Mouse (Mus musculus) cerebellum, adult 2 months (tissue): ENCODE measurements around the gene Ndrg4. TPM values are rescaled to one million over a fixed set of nuclear protein-coding genes. Genes with fewer than 3 reads are reported as not detected.

ENCODE experiments used
- DNase-seq, 2 experiments: peaks; one replicate each; pipeline ENCODE4 v3.0.0; 2021
- H3K27ac ChIP-seq: fragments of 200-500 bp; 2 replicates; pipeline ENCODE4 v1.5.1; 2012; ENCODE audit warnings: low read length, control low read depth, inconsistent platforms; ENCODE audit not compliant: insufficient read depth
- H3K27me3 ChIP-seq: fragments of 200-500 bp; 2 replicates; pipeline ENCODE4 v1.6.1; 2012; ENCODE audit warnings: inconsistent platforms, mild to moderate bottlenecking, low read length, moderate library complexity; ENCODE audit not compliant: control insufficient read depth, insufficient read depth
- H3K4me1 ChIP-seq: fragments of 200-500 bp; 2 replicates; pipeline ENCODE4 v1.6.1; 2011; ENCODE audit warnings: low read length; ENCODE audit not compliant: control insufficient read depth, insufficient read depth
- H3K4me3 ChIP-seq: fragments of 200-500 bp; replicated peaks from 2 replicates; pipeline ENCODE3; 2011; ENCODE audit warnings: mild to moderate bottlenecking, low read depth, low read length, control low read depth; ENCODE audit not compliant: insufficient read depth
- CTCF ChIP-seq: fragments of 200-500 bp; IDR thresholded peaks from 2 replicates; pipeline ENCODE4 v1.5.1; 2011; ENCODE audit warnings: low read depth, mild to moderate bottlenecking, control low read depth, low read length, moderate library complexity, borderline replicate concordance; ENCODE audit not compliant: insufficient read depth
- POLR2A ChIP-seq: fragments of 200-500 bp; IDR thresholded peaks from 2 replicates; pipeline ENCODE4 v1.6.1; 2011; ENCODE audit warnings: low read length, control low read depth, borderline replicate concordance; ENCODE audit not compliant: insufficient read depth
- WGBS: fragments of 180-500 bp; shearing (Covaris S2); methylation state at CpG from one replicate; pipeline ENCODE4 v1.1.7; 2018; 5-methylcytosine and 5-hydroxymethylcytosine counted together
- polyA plus RNA-seq: library from polyadenylated mRNA; depleted of rRNA; stranded (reverse); fragments of >200 nt; gene quantifications from 2 replicates; pipeline ENCODE4 v1.2.3, GENCODE M21; 2012; rRNA removed

The Ndrg4 gene
- polyA plus RNA-seq, 1 experiment = 1,940 TPM

- no peaks in the 10 kb centered on the region for H3K27me3 ChIP-seq
- WGBS = 62% methylated on average over 7 of the region's 7 CpGs
- H3K4me3 ChIP-seq = no peak overlapping the region
- no peak overlapping the region for H3K27ac ChIP-seq
- no peak for TF ChIP-seq CTCF
- TF ChIP-seq POLR2A = no peak
- no peak for DNase-seq
- H3K4me1 ChIP-seq = no peaks in the 10 kb centered on the region
These were observed 61.8 kb downstream of the Ndrg4 start for GRCm38 (mm10) chr8:95738596-95738995.

DNA sequence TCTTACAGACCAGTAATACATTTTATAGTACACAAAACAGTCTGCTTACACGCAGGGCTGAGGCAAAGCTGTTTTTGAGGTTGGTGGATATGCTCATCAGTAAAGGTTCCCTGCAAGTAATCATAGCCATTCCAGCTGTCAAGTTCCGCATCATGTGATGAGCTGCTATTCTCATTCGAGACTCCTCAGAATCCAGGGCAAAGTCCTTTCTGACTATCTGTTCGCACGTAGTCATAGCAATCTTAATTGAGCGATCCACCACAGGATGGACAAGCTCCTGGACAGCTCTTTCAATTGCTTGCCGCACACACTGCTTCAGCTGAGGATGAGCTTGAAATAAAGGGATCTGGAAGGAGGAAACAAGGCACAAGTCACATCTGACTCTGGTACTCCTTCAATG, 65.0 kb downstream of the Ndrg4 start:
- DNase-seq = no peak
- no peak overlapping the region for H3K4me3 ChIP-seq
- no peaks in the 10 kb centered on the region for H3K4me1 ChIP-seq
- WGBS = 84% methylated on average over 7 of the region's 7 CpGs
- no peak for TF ChIP-seq POLR2A
- no peak for TF ChIP-seq CTCF
- no peak overlapping the region for H3K27ac ChIP-seq
- no peaks in the 10 kb centered on the region for H3K27me3 ChIP-seq

- DNase-seq = no peak
- TF ChIP-seq CTCF (no peak), POLR2A (no peak)
- no peak overlapping the region for H3K4me3 ChIP-seq
- no peak overlapping the region for H3K27ac ChIP-seq
- 95% methylated on average over 4 of the region's 4 CpGs for WGBS
- H3K27me3 ChIP-seq = no peaks in the 10 kb centered on the region
- no peaks in the 10 kb centered on the region for H3K4me1 ChIP-seq
These were observed 71.2 kb downstream of the Ndrg4 start for GRCm38 (mm10) chr8:95748028-95748427.

DNA sequence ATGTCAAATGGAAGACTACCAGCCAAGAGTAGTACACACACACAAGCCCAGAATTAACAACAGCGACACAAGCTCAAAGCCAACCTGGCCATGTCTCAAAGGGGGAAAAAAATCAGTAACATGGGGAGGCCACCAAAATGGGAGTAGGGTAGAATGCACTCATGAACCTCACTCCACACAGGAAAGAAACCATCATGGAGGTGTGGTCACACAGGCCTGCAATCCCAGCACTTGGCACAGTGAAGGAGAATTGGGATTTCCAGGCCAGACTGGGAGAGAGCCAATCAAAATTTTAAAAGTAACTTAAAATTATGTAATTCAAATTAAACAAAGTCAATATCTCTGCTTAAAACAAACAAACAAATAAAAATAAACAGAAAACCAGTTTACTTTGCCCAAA, 75.1 kb downstream of the Ndrg4 start:
- H3K27ac ChIP-seq = no peak overlapping the region
- TF ChIP-seq CTCF (no peak), POLR2A (no peak)
- no peak overlapping the region for H3K4me3 ChIP-seq
- no peak for DNase-seq
- WGBS = 94% methylated on average over 1 of the region's 1 CpGs
- no peaks in the 10 kb centered on the region for H3K27me3 ChIP-seq
- H3K4me1 ChIP-seq = no peaks in the 10 kb centered on the region

DNA sequence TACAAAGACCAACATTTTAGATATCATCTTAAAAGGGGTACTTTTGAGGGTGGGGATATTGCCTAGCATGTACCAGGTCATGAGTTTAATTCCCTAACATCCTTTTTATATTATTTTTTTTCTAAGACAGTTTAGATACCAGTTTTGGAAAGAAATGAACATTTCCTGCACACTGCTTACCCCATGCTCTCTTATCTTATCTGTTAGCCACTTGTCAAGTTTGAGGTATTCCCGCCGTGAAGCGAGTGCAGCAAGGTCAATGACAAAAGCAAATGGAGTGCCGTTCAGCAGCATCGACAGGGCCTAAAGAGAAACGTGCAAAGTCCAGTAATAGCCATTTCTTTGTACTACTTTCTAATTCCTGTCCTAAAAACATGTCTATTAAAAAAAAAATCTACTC, 83.5 kb downstream of the Ndrg4 start:
- 92% methylated on average over 6 of the region's 6 CpGs for WGBS
- TF ChIP-seq POLR2A = no peak
- TF ChIP-seq CTCF = no peak
- no peak overlapping the region for H3K4me3 ChIP-seq
- no peaks in the 10 kb centered on the region for H3K4me1 ChIP-seq
- DNase-seq = no peak
- H3K27me3 ChIP-seq = no peaks in the 10 kb centered on the region
- no peak overlapping the region for H3K27ac ChIP-seq

GRCm38 (mm10) chr8:95764133-95764532, 87.4 kb downstream of the Ndrg4 start:
- no peak for DNase-seq
- H3K4me1 ChIP-seq = no peaks in the 10 kb centered on the region
- no peak overlapping the region for H3K4me3 ChIP-seq
- H3K27ac ChIP-seq = no peak overlapping the region
- TF ChIP-seq CTCF (no peak), POLR2A (no peak)
- 79% methylated on average over 1 of the region's 1 CpGs for WGBS
- no peaks in the 10 kb centered on the region for H3K27me3 ChIP-seq

Other genes starting within 250 kb of the Ndrg4 start
- 76.0 and 76.1 TPM in 2 replicates for gene Cfap20, start 242.1 kb upstream of the Ndrg4 start, polyA plus RNA-seq
- gene Csnk2a2, start 186.9 kb upstream of the Ndrg4 start, polyA plus RNA-seq = 37.6 and 38.2 TPM in 2 replicates
- gene Ccdc113, start 142.9 kb upstream of the Ndrg4 start, polyA plus RNA-seq = 1.1 and 1.2 TPM in 2 replicates
- gene Prss54, start 100.6 kb upstream of the Ndrg4 start, polyA plus RNA-seq = not detected in 2 replicates
- gene Gins3, start 43.5 kb upstream of the Ndrg4 start, polyA plus RNA-seq = 3.0 and 3.2 TPM in 2 replicates
- 26.7 and 27.8 TPM in 2 replicates for gene Setd6, start 38.9 kb downstream of the Ndrg4 start, polyA plus RNA-seq
- gene Cnot1, start 130.5 kb downstream of the Ndrg4 start, polyA plus RNA-seq = 64.8 and 74.9 TPM in 2 replicates
- 85.5 and 90.8 TPM in 2 replicates for gene Sap18b, start 148.4 kb downstream of the Ndrg4 start, polyA plus RNA-seq
- 25.4 and 26.4 TPM in 2 replicates for gene Slc38a7, start 176.6 kb downstream of the Ndrg4 start, polyA plus RNA-seq
- 285 and 286 TPM in 2 replicates for gene Got2, start 211.6 kb downstream of the Ndrg4 start, polyA plus RNA-seq